Mouse (Mus musculus): ENCODE measurements at regions not wholly inside any gene's neighbourhood (a gene's known extent, or its start where the extent isn't known, plus 50 kb on each side); places are given as distances from the start of the nearest gene placed in this dataset.

DNA sequence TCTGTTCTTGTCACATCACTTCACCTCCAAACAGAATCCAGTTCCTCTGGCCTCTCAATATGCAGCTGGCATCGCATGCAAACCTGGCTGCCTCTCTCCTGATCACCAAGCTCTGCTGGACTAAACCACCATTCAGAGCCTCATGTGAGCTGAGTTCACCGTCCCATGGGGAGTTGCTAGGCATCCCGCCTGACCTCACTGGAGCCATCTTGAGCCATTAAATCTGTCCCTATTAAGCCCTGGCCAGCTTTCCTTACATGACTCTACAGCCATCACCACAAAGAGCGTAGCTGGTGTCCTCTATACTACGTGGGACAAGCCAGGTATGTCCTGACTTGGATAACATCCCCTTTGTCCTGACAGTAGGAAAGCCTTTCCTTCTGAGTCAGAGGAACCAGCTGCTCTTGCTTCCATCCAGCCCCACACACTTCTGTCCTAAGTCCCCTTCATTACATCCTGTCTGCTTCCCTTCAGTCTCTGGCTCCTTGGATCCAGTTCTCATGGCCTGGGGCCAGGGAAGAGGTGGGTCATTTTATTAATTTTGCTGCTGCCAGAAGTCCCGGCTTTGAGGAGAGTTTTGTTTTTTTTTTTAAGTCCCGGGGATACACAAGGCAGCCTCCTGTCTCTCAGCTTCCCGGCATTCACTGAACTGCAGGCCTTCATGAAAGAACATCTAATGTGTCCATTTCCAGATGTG, 468.5 kb upstream of the Jarid2 start:
- Histone ChIP-seq H3K36me3 (ENCODE audit: control insufficient read depth) (no peaks in the 10 kb centered on the region), H3K4me3 (replicated peaks) (no peak overlapping the region), H3K27me3 (ENCODE audit: control insufficient read depth) (no peaks in the 10 kb centered on the region), H3K9me3 (ENCODE audit: control insufficient read depth, low read length) (peaks cover 2% of the 10 kb centered on the region; the same call in 1 of the 2 replicates), H3K4me1 (ENCODE audit: control insufficient read depth) (no peaks in the 10 kb centered on the region)
- no peak for TF ChIP-seq GATA1 (IDR thresholded peaks at IDR 0.05; ENCODE audit: low read length)
- no peak for TF ChIP-seq TAL1 (IDR thresholded peaks at IDR 0.05; ENCODE audit: low read length)

DNA sequence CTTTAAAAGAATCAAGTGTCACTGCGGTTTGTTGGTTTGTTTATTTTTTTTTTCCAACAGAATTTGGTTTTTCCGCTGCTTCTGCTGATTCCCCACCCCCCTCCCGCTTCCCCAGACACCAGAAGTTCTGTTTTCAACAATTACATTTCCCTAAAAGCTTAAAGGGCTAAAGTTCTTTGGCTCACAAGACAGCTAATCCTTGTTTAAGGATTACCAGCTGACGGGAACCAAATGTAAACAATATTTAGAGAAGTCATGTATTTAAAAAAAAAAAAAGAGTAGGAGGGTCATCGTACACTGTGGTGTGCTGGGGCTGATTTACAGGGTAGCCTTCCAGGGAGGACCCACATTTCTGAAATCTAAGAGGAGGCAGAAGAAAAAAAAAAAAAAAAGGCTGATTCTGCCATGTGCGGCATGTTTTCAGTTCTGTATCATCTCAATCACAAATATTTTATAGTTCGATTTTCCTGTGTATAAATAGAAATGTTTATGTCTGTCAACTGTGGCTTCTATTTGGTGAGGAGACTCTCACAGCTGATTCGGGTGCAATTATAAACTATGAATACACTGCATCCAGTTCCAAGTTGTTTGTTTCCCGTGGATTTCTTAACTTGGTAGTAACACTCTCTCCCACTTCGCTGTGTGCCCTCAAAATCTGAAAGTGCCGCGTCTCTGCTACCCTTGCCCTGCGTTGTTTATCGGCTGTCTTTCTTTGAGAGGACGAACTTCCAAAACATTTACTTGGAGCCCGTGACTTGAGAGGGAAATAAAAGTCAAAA, 456.3 kb upstream of the Jarid2 start:
- Histone ChIP-seq H3K4me3 (replicated peaks) (no peak overlapping the region), H3K27me3 (ENCODE audit: control insufficient read depth) (no peaks in the 10 kb centered on the region), H3K9me3 (ENCODE audit: control insufficient read depth, low read length) (no peaks in the 10 kb centered on the region), H3K36me3 (ENCODE audit: control insufficient read depth) (no peaks in the 10 kb centered on the region), H3K4me1 (ENCODE audit: control insufficient read depth) (no peaks in the 10 kb centered on the region)
- no peak for TF ChIP-seq GATA1 (IDR thresholded peaks at IDR 0.05; ENCODE audit: low read length)
- TF ChIP-seq TAL1 (IDR thresholded peaks at IDR 0.05; ENCODE audit: low read length) = no peak

DNA sequence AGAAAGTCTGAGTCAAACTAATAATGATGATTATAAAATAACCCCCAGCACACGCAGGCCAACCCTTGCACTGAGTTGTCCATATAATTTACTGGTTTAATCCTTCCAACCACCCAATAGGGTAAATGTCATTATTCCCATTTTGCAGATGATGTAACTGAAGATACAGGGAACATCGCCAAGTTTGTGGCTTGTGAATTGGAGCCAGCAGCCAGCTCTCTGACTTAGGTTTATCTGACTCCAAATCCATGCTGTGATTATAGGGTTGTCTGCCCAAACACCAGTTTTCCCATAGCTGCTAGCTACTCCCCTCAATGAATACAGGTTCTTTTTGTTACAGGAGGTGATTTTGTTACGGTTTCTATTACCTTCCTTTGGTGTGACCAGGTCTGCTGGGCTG, 451.3 kb upstream of the Jarid2 start:
- H3K4me1 ChIP-seq (ENCODE audit: control insufficient read depth) = no peaks in the 10 kb centered on the region
- no peaks in the 10 kb centered on the region for H3K9me3 ChIP-seq (ENCODE audit: control insufficient read depth, low read length)
- H3K4me3 ChIP-seq (replicated peaks) = no peak overlapping the region
- no peak for TF ChIP-seq TAL1 (IDR thresholded peaks at IDR 0.05; ENCODE audit: low read length)
- no peak for TF ChIP-seq GATA1 (IDR thresholded peaks at IDR 0.05; ENCODE audit: low read length)
- H3K27me3 ChIP-seq (ENCODE audit: control insufficient read depth) = no peaks in the 10 kb centered on the region
- no peaks in the 10 kb centered on the region for H3K36me3 ChIP-seq (ENCODE audit: control insufficient read depth)

DNA sequence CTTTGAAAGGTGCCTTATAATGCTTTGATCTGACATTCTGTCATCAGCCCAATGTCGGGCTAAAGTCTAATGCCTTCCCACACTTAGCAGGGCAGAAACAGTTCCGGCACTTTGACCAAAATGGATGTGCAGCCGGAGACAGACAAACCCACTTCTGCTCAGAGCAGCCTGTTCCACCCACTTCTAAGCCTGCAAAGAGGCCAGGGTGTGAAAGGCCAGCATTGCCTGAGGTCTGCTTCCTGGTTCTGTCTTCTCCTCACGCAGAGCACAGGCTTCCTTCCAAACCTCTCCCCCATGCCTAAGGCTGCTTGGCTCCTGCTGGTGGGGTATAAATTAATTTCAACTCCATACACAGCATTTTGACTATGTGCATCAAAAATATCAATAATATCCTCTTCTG, 450.2 kb upstream of the Jarid2 start:
- H3K9me3 ChIP-seq (ENCODE audit: control insufficient read depth, low read length) = no peaks in the 10 kb centered on the region
- H3K27me3 ChIP-seq (ENCODE audit: control insufficient read depth) = no peaks in the 10 kb centered on the region
- no peak overlapping the region for H3K4me3 ChIP-seq (replicated peaks)
- no peaks in the 10 kb centered on the region for H3K36me3 ChIP-seq (ENCODE audit: control insufficient read depth)
- no peaks in the 10 kb centered on the region for H3K4me1 ChIP-seq (ENCODE audit: control insufficient read depth)
- TF ChIP-seq TAL1 (IDR thresholded peaks at IDR 0.05; ENCODE audit: low read length) (no peak), GATA1 (IDR thresholded peaks at IDR 0.05; ENCODE audit: low read length) (no peak)

DNA sequence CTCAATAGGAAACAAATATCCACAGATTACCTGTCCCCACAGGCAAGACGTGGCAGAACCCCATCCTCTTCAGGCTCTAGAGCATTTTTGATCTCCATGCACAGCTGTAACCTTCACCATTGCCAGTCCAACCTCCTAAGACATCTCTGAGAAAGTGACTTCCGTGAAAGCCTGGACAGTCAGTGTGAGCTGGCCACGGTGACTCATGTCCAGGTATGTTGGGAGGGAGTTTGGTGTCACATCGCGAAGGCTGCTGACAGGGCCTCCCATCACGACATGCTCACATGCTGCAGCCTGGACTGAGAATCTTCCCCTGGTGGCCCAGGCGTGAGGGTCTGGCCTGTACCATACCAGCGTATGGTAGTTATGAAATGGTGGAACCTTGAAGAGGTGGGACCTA, 449.0 kb upstream of the Jarid2 start:
- no peak overlapping the region for H3K4me3 ChIP-seq (replicated peaks)
- no peak for TF ChIP-seq TAL1 (IDR thresholded peaks at IDR 0.05; ENCODE audit: low read length)
- no peak for TF ChIP-seq GATA1 (IDR thresholded peaks at IDR 0.05; ENCODE audit: low read length)
- no peaks in the 10 kb centered on the region for H3K36me3 ChIP-seq (ENCODE audit: control insufficient read depth)
- H3K9me3 ChIP-seq (ENCODE audit: control insufficient read depth, low read length) = no peaks in the 10 kb centered on the region
- H3K27me3 ChIP-seq (ENCODE audit: control insufficient read depth) = no peaks in the 10 kb centered on the region
- H3K4me1 ChIP-seq (ENCODE audit: control insufficient read depth) = no peaks in the 10 kb centered on the region

DNA sequence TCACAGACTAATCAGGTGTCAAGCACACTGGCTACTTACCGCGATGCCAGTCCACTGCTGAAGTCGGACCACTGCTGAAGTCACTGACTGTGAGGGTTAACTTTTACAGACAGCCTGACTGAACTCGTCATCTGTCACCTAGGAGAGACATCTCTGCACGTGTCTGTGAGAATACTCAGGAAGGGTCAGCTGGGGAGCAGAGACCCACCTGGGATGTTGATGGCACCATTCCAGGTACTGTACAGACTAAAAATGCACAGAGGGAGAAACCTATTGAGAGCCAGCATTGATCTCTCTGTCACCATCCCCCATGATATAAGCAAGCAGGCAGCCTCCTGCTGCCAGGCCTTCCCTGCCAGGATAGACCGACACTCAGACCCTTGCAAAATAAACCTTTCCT, 447.5 kb upstream of the Jarid2 start:
- Histone ChIP-seq H3K4me1 (ENCODE audit: control insufficient read depth) (no peaks in the 10 kb centered on the region), H3K4me3 (replicated peaks) (no peak overlapping the region), H3K27me3 (ENCODE audit: control insufficient read depth) (no peaks in the 10 kb centered on the region), H3K9me3 (ENCODE audit: control insufficient read depth, low read length) (no peaks in the 10 kb centered on the region), H3K36me3 (ENCODE audit: control insufficient read depth) (no peaks in the 10 kb centered on the region)
- TF ChIP-seq TAL1 (IDR thresholded peaks at IDR 0.05; ENCODE audit: low read length) = no peak
- no peak for TF ChIP-seq GATA1 (IDR thresholded peaks at IDR 0.05; ENCODE audit: low read length)

DNA sequence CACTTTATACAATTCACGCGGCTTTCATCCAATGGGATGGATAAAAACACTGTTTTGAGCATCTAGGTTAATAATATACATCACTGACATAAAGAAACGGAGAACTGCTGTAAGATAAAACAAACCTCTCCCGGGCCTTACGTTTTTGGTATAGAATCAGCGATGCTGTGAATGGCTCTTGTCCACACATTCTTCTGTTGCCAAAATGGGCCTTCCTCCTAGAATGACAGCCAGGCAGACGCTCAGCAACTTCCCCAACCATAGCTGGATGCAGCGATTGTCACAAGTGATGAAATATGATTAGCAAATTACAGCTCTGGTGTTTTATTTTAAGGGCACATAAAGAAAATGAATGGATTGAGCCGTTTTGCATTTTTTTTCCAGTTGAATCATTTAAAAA, 447.0 kb upstream of the Jarid2 start:
- Histone ChIP-seq H3K36me3 (ENCODE audit: control insufficient read depth) (no peaks in the 10 kb centered on the region), H3K27me3 (ENCODE audit: control insufficient read depth) (no peaks in the 10 kb centered on the region), H3K4me3 (replicated peaks) (no peak overlapping the region), H3K9me3 (ENCODE audit: control insufficient read depth, low read length) (no peaks in the 10 kb centered on the region), H3K4me1 (ENCODE audit: control insufficient read depth) (no peaks in the 10 kb centered on the region)
- TF ChIP-seq GATA1 (IDR thresholded peaks at IDR 0.05; ENCODE audit: low read length) (no peak), TAL1 (IDR thresholded peaks at IDR 0.05; ENCODE audit: low read length) (no peak)

DNA sequence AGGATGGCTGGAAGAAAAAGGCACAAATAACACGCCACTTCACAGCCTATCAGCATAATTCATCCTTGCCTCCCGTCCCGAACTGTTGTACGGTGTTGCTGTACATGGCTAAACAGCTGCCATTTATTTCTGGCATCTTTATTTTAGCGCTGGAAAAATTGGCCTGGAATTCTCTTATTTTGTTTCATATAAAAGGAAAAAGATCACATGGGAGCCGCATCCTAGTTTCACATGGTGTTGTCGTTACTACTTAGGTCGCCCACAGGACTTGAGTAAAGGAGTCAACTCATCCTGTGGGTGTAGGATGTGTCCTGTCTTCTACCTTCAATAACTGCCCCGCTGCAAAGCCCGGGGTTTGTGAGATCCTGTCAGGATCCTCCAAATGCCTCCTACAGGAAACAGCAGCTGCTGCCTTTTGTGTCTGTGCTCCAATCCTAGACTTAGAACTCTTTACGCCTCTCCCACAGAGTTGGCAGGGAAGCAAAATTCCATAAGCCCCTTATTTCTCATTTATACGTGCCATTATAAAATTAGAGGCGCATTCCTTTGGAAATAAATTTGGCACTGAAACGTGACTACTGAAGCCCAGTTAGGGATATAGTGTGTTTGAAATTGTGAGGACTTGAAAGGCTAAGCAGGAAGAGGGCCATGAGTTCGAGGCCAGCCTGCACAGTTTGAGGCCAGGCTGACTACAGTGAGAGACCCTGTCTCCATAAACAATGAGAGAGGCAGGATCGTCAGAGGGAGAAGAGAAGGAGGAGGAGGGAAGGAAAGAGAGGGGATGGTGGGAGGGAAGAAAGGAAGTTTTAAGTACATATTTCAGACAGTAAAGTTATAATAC, 446.3 kb upstream of the Jarid2 start:
- TF ChIP-seq GATA1 (IDR thresholded peaks at IDR 0.05; ENCODE audit: low read length) (no peak), TAL1 (IDR thresholded peaks at IDR 0.05; ENCODE audit: low read length) (no peak)
- no peaks in the 10 kb centered on the region for H3K36me3 ChIP-seq (ENCODE audit: control insufficient read depth)
- no peaks in the 10 kb centered on the region for H3K9me3 ChIP-seq (ENCODE audit: control insufficient read depth, low read length)
- H3K4me3 ChIP-seq (replicated peaks) = no peak overlapping the region
- no peaks in the 10 kb centered on the region for H3K4me1 ChIP-seq (ENCODE audit: control insufficient read depth)
- no peaks in the 10 kb centered on the region for H3K27me3 ChIP-seq (ENCODE audit: control insufficient read depth)

DNA sequence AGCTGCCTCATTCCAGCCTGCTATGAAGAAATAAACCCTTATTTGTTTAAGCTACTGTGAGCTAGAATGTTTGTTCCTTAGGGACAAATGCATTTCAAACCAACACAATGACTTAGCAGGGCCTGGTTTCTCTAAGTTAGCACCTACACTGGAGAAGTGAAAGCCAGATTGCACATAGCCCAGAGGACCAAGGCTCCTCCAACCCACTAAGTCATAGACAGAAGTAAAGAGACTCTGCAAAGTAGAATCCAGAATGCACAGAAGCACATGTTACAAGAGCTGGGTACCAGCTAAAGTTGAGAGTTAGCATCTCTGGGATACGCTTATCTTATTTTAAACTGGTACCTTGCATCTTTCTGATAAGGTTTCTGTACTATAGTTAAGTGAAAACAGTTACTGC, 443.4 kb upstream of the Jarid2 start:
- H3K9me3 ChIP-seq (ENCODE audit: control insufficient read depth, low read length) = peaks cover 5% of the 10 kb centered on the region
- TF ChIP-seq GATA1 (IDR thresholded peaks at IDR 0.05; ENCODE audit: low read length) (no peak), TAL1 (IDR thresholded peaks at IDR 0.05; ENCODE audit: low read length) (no peak)
- no peaks in the 10 kb centered on the region for H3K4me1 ChIP-seq (ENCODE audit: control insufficient read depth)
- H3K4me3 ChIP-seq (replicated peaks) = no peak overlapping the region
- no peaks in the 10 kb centered on the region for H3K27me3 ChIP-seq (ENCODE audit: control insufficient read depth)
- H3K36me3 ChIP-seq (ENCODE audit: control insufficient read depth) = no peaks in the 10 kb centered on the region

Data from erythroblast, embryonic 14.5 days (primary cell).